Mouse (Mus musculus): ENCODE results near the gene Ikzf5.

DNA sequence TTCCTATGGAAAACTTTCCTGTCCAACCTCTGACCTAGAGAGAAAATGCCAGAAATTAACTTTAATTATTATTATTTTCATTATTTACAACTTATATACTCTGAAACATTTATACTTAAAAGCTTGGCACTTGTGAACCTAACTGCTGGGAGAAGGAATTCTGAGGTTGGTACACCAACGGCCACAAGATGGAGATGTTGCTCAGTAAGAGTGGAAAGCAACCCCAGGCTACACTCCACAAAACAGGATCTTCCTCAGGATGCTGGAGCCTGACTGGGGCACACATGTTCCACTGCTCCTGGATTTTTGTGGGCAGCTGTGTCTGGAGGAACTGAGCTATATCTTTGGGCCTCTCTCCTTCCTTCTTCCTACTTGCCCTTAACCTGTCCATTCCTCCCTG is 21.9 kb upstream of the Ikzf5 start:
- TF ChIP-seq CTCF (IDR thresholded peaks at IDR 0.05; ENCODE audit: low read depth, low read length) = no peak
- no peak for TF ChIP-seq TAL1 (conservative IDR thresholded peaks at IDR 0.05; ENCODE audit: low read depth, low read length)
